Mouse (Mus musculus) lung, embryonic 16.5 days (tissue): ENCODE results near the gene Mcrip1. TPM values are rescaled to one million over a fixed set of nuclear protein-coding genes. Genes with fewer than 3 reads are reported as not detected.

ENCODE experiments used
- ATAC-seq: fragments of 200-750 bp; cut with Nextera tagmentation; 2 replicates; pipeline ENCODE4 v1.8.0; 2017; ENCODE audit warnings: low read depth, mild to moderate bottlenecking, moderate library complexity
- H3K27ac ChIP-seq: fragments of 300-500 bp; sonication (generic); 2 replicates; pipeline ENCODE4 v1.5.1; 2014; ENCODE audit warnings: mild to moderate bottlenecking, control low read depth, low read length
- H3K27me3 ChIP-seq: fragments of 300-500 bp; sonication (generic); 2 replicates; pipeline ENCODE4 v1.6.1; 2014; ENCODE audit warnings: low read depth, low read length, mixed read lengths; ENCODE audit not compliant: control insufficient read depth, insufficient read depth
- H3K36me3 ChIP-seq: fragments of 300-500 bp; sonication (generic); 2 replicates; pipeline ENCODE4 v1.6.1; 2014; ENCODE audit warnings: low read length; ENCODE audit not compliant: control insufficient read depth, insufficient read depth
- H3K4me1 ChIP-seq: fragments of 300-500 bp; sonication (generic); replicated peaks from 2 replicates; pipeline ENCODE4 v1.6.1; 2014; ENCODE audit warnings: low read length, mixed read lengths; ENCODE audit not compliant: control insufficient read depth, insufficient read depth
- H3K4me2 ChIP-seq: fragments of 300-500 bp; sonication (generic); 2 replicates; pipeline ENCODE4 v1.6.1; 2014; ENCODE audit warnings: low read depth, low read length, control low read depth
- H3K4me3 ChIP-seq: fragments of 300-500 bp; sonication (generic); 2 replicates; pipeline ENCODE4 v1.5.1; 2014; ENCODE audit warnings: mild to moderate bottlenecking, low read length, control low read depth
- H3K9ac ChIP-seq: fragments of 300-500 bp; sonication (generic); 2 replicates; pipeline ENCODE4 v1.6.1; 2014; ENCODE audit warnings: low read length, control low read depth
- H3K9me3 ChIP-seq: fragments of 300-500 bp; sonication (generic); 2 replicates; pipeline ENCODE4 v1.6.1; 2016; ENCODE audit warnings: low read length; ENCODE audit not compliant: control insufficient read depth
- WGBS: fragments of 180-500 bp; shearing (Covaris S2); extraction: QIAGEN DNeasy Blood & Tissue Kit; methylation state at CpG from one replicate; pipeline ENCODE4 v1.1.7; 2014; 5-methylcytosine and 5-hydroxymethylcytosine counted together
- polyA plus RNA-seq: library from polyadenylated mRNA; unstranded; fragments of >200 nt; fragmentation: Nextera tagmentation; extraction: Ambion mirVana; gene quantifications from 2 replicates; pipeline ENCODE4 v1.2.1, GENCODE M21; 2015

Gene Mcrip1
- polyA plus RNA-seq, 1 experiment from 2014 or later = 184 TPM

DNA sequence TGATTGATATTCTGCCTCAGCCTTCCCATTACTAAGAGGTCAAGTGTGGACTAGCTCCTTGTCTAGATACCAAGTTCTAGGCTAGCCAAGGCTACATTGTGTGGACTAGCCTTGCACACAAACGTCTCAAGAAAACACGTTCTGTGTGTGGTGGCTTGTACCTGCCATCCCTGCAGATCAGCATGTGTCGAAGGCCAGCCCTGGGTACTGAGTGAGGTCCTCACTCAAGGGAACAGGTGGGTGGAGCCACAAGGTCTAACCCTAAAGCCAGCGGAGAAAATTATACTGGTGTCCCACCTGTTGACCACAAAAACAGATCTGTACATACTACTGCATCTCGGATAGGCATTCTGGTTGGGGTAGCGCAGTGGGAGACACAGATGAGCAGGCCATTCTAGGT lies 49.6 kb downstream of the Mcrip1 start:
- Histone ChIP-seq H3K4me1 (peaks cover 2% of the 10 kb centered on the region; the same call in 1 of the 2 replicates), H3K36me3 (peaks cover 23% of the 10 kb centered on the region), H3K4me3 (no peak overlapping the region), H3K4me2 (no peak overlapping the region), H3K27me3 (no peaks in the 10 kb centered on the region), H3K9ac (0 out of 2 replicates have a peak overlapping the region, but pooled peaks have one; percentile 4), H3K9me3 (no peaks in the 10 kb centered on the region), H3K27ac (peak overlapping the region; percentile 43)
- 69% methylated on average over 6 of the region's 6 CpGs for WGBS
- peak; percentile 22 for ATAC-seq

DNA sequence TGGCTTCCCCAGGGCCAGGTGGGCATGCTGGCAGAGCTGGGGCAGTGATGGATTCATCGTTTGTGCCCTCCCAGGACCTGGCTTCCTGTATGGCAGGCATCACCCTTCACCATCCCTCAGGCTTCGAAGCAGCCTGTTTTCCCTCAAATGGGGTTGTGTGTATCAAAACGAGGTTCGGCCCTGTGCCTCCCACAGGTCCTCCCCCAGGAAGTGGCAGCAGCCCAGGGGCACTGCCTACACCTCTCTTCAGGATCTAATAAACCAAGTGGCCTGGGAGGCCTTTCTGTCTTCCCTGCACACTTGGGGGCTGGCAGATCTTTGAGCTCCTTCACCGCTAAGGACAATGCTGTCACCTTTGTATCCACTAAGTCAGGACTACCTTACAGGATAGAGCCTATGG lies 50.6 kb downstream of the Mcrip1 start:
- Histone ChIP-seq H3K36me3 (peaks cover 26% of the 10 kb centered on the region), H3K27me3 (no peaks in the 10 kb centered on the region), H3K4me3 (no peak overlapping the region), H3K27ac (no peak overlapping the region), H3K4me2 (no peak overlapping the region), H3K9me3 (no peaks in the 10 kb centered on the region), H3K9ac (no peak overlapping the region), H3K4me1 (peaks cover 2% of the 10 kb centered on the region; the same call in 1 of the 2 replicates)
- WGBS = 71% methylated on average over 5 of the region's 5 CpGs
- ATAC-seq = no peak

DNA sequence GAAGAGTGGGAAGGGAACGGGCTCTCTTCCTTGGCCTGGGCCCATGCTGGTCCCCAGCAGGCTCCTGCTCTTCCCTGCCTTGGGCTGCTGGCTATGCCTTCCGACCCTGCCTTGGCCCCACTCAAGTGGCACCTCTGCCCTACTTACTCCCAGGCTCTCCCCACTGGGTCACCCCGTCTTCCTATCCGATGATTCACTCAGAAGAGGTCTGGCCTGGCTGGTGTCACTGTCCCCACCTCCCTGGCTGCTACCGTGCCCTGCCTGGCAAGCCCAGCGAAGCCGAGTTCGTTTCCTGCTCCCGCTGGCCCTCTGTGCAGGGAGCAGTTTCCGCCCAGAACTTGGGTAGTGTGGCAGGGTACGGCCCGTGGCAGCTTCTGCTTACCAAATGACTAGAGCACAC lies 51.3 kb downstream of the Mcrip1 start:
- Histone ChIP-seq H3K9ac (no peak overlapping the region), H3K36me3 (peaks cover 26% of the 10 kb centered on the region), H3K4me1 (peaks cover 5% of the 10 kb centered on the region; the same call in 1 of the 2 replicates), H3K4me2 (no peak overlapping the region), H3K4me3 (no peak overlapping the region), H3K27me3 (no peaks in the 10 kb centered on the region), H3K9me3 (no peaks in the 10 kb centered on the region), H3K27ac (no peak overlapping the region)
- ATAC-seq = no peak
- 88% methylated on average over 12 of the region's 12 CpGs for WGBS

DNA sequence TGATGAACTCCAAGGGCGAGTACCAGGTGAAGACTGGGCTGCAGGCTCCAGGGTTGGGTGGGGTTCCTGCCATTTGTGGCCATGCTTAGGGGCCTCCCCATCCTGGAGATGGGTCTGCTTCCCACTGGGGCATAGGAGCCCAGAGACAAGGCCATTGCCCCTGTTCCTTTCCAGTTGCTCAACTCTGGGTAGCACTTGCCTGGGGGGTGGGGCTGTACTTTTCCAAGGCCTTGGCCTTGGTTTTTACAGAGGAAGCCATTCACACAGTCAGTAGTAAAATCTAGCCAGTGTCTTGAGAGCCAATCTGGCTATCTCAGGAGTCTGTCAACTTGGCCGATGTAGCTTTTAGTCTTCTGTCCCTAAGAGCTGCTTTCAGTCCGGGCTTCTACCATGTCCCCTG lies 52.1 kb downstream of the Mcrip1 start:
- ATAC-seq = no peak
- Histone ChIP-seq H3K27ac (no peak overlapping the region), H3K27me3 (no peaks in the 10 kb centered on the region), H3K9ac (no peak overlapping the region), H3K9me3 (no peaks in the 10 kb centered on the region), H3K36me3 (peaks cover 26% of the 10 kb centered on the region), H3K4me3 (no peak overlapping the region), H3K4me1 (peaks cover 10% of the 10 kb centered on the region), H3K4me2 (no peak overlapping the region)
- 82% methylated on average over 3 of the region's 3 CpGs for WGBS

DNA sequence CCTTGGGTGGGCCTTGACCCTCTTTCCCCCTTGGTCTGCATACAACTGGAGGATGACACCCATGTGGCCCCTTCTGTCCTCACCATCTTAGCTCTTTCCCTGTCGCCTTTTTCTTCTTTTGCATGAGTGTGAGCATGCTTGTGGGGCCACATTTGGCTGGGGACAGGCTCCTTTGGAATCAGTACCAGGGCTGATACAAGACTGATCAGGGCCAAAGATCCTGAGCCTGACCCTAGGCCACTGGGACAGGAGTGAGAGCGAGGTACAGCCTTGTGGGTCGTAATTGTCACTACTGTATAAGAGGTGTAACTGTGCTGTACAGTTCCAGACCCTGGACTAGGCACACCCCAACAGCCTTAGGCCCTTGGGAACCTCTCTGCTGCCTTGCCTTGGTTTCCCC lies 55.6 kb downstream of the Mcrip1 start:
- no peak for ATAC-seq
- Histone ChIP-seq H3K4me3 (no peak overlapping the region), H3K9ac (no peak overlapping the region), H3K4me1 (peaks cover 20% of the 10 kb centered on the region), H3K4me2 (peak overlapping the region; percentile 87; the same call in 1 of the 2 replicates), H3K9me3 (no peaks in the 10 kb centered on the region), H3K36me3 (peaks cover 26% of the 10 kb centered on the region), H3K27me3 (no peaks in the 10 kb centered on the region), H3K27ac (no peak overlapping the region)
- WGBS = 65% methylated on average over 3 of the region's 3 CpGs

DNA sequence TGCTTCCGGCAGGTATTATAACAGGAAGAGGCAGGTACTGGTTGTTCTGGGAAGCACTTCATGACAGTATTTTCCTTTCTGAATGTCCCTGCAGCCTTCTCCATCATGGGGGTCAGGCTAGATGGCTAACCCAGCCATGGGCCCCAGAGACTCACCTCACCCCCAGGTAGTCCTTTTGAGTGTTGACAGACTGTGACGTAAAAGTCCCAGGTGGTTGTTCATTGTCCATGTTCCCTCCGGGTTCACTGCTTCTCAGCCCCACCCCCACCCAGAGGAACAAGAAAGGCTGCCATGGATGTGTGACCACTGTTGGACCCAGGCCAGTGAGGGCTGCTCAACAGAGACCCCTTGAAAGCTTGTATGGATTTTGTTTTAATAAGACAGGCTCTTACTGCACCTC lies 56.2 kb downstream of the Mcrip1 start:
- no peak for ATAC-seq
- peaks cover 20% of the 10 kb centered on the region for H3K4me1 ChIP-seq
- 35% methylated on average over 3 of the region's 3 CpGs for WGBS
- no peaks in the 10 kb centered on the region for H3K27me3 ChIP-seq
- no peaks in the 10 kb centered on the region for H3K9me3 ChIP-seq
- H3K9ac ChIP-seq = peak overlapping the region; percentile 89
- peak overlapping the region; percentile 87 for H3K4me2 ChIP-seq
- H3K4me3 ChIP-seq = peak overlapping the region; percentile 88
- peak overlapping the region; percentile 47 for H3K27ac ChIP-seq
- H3K36me3 ChIP-seq = peaks cover 23% of the 10 kb centered on the region

Other genes with a start within 250 kb of the Mcrip1 start
- 2,589 and 2,717 TPM in 2 replicates for gene Actg1, start 201.2 kb downstream of the Mcrip1 start, polyA plus RNA-seq
- gene Fscn2, start 188.2 kb downstream of the Mcrip1 start, polyA plus RNA-seq = 0.64 and 0.83 TPM in 2 replicates
- 36.7 and 41.4 TPM in 2 replicates for gene Faap100, start 171.0 kb downstream of the Mcrip1 start, polyA plus RNA-seq
- 25.9 and 28.2 TPM in 2 replicates for gene Nploc4, start 112.0 kb downstream of the Mcrip1 start, polyA plus RNA-seq
- gene Tspan10, start 107.1 kb downstream of the Mcrip1 start, polyA plus RNA-seq = not detected in 2 replicates
- 0.21 TPM in 1 of 2 replicates, not detected in the other for gene Pde6g, start 96.2 kb downstream of the Mcrip1 start, polyA plus RNA-seq
- gene Oxld1, start 91.7 kb downstream of the Mcrip1 start, polyA plus RNA-seq = 13.2 and 14.8 TPM in 2 replicates
- gene Ccdc137, start 91.6 kb downstream of the Mcrip1 start, polyA plus RNA-seq = 34.8 and 38.1 TPM in 2 replicates
- 40.3 and 44.8 TPM in 2 replicates for gene Arl16, start 82.1 kb downstream of the Mcrip1 start, polyA plus RNA-seq
- gene Mrpl12, start 65.1 kb downstream of the Mcrip1 start, polyA plus RNA-seq = 113 and 117 TPM in 2 replicates
- 72.5 and 73.8 TPM in 2 replicates for gene Slc25a10, start 57.9 kb downstream of the Mcrip1 start, polyA plus RNA-seq
- 1.4 and 1.7 TPM in 2 replicates for gene Gcgr, start 19.0 kb downstream of the Mcrip1 start, polyA plus RNA-seq
- gene Ppp1r27, start 1.4 kb upstream of the Mcrip1 start, polyA plus RNA-seq = 0.95 and 2.6 TPM in 2 replicates
- 829 and 841 TPM in 2 replicates for gene P4hb, start 23.5 kb upstream of the Mcrip1 start, polyA plus RNA-seq
- 654 and 680 TPM in 2 replicates for gene Arhgdia, start 31.9 kb upstream of the Mcrip1 start, polyA plus RNA-seq
- 82.6 and 266 TPM in 2 replicates for gene Alyref, start 48.6 kb upstream of the Mcrip1 start, polyA plus RNA-seq
- 215 and 224 TPM in 2 replicates for gene Anapc11, start 48.7 kb upstream of the Mcrip1 start, polyA plus RNA-seq
- 1.5 and 1.6 TPM in 2 replicates for gene Npb, start 58.8 kb upstream of the Mcrip1 start, polyA plus RNA-seq
- 104 and 117 TPM in 2 replicates for gene Pcyt2, start 68.2 kb upstream of the Mcrip1 start, polyA plus RNA-seq
- gene Sirt7, start 75.5 kb upstream of the Mcrip1 start, polyA plus RNA-seq = 31.8 and 32.5 TPM in 2 replicates
- 13.2 and 15.0 TPM in 2 replicates for gene Mafg, start 83.9 kb upstream of the Mcrip1 start, polyA plus RNA-seq
- gene Pycr1, start 94.0 kb upstream of the Mcrip1 start, polyA plus RNA-seq = 22.4 and 23.4 TPM in 2 replicates
- gene Myadml2, start 98.4 kb upstream of the Mcrip1 start, polyA plus RNA-seq = 0.97 and 1.1 TPM in 2 replicates
- 3.2 and 4.0 TPM in 2 replicates for gene Notum, start 111.4 kb upstream of the Mcrip1 start, polyA plus RNA-seq
- 127 and 133 TPM in 2 replicates for gene Aspscr1, start 123.2 kb upstream of the Mcrip1 start, polyA plus RNA-seq
- 156 and 170 TPM in 2 replicates for gene Cenpx, start 164.0 kb upstream of the Mcrip1 start, polyA plus RNA-seq
- 58.2 and 63.9 TPM in 2 replicates for gene Lrrc45, start 164.2 kb upstream of the Mcrip1 start, polyA plus RNA-seq
- gene Rac3, start 171.7 kb upstream of the Mcrip1 start, polyA plus RNA-seq = 53.5 and 54.2 TPM in 2 replicates
- 69.5 and 92.2 TPM in 2 replicates for gene Dcxr, start 177.6 kb upstream of the Mcrip1 start, polyA plus RNA-seq
- 194 and 348 TPM in 2 replicates for gene Cbr2, start 182.4 kb upstream of the Mcrip1 start, polyA plus RNA-seq
- 3.9 and 5.0 TPM in 2 replicates for gene Hmga1b, start 213.1 kb upstream of the Mcrip1 start, polyA plus RNA-seq
- gene Rfng, start 234.5 kb upstream of the Mcrip1 start, polyA plus RNA-seq = 39.3 and 43.0 TPM in 2 replicates
- 187 and 188 TPM in 2 replicates for gene Gps1, start 234.5 kb upstream of the Mcrip1 start, polyA plus RNA-seq
- 74.0 and 80.9 TPM in 2 replicates for gene Dus1l, start 246.7 kb upstream of the Mcrip1 start, polyA plus RNA-seq